Mouse (Mus musculus): Measurements from ENCODE around the gene Olfr1373.

DNA sequence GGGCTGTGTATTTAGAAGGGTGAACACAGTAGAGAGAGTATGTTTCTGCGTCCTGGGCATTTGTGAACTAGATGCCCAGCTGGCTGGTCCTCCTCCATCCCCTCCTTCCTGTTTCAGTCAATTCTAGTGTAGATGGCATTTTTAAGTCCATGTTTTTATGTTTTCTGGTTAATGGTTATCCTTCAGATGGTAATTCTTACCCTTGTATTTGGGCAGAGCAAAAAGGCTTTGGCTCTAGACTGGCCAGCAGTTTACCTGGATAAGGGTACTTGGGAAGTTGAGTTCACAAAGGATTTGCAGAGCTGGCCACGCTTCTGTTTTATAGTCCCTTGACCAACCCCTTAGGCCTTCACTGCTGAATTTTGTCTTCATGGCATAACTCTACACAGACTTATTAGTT lies 39.3 kb downstream of the Olfr1373 start:
- TF ChIP-seq POLR2A (IDR thresholded peaks at IDR 0.05; ENCODE audit: borderline replicate concordance, low read depth, low read length) (no peak), CTCF (IDR thresholded peaks at IDR 0.05; ENCODE audit: low read depth, low read length) (no peak)
